Mouse (Mus musculus) intestine, postnatal 0 days (tissue): Measurements from ENCODE around the gene Gm4969. TPM values are rescaled to one million over a fixed set of nuclear protein-coding genes. Genes with fewer than 3 reads are reported as not detected.

Source experiments
- ATAC-seq: fragments of 200-750 bp; cut with Nextera tagmentation; 2 replicates; pipeline ENCODE4 v1.8.0; 2017; ENCODE audit warnings: mild to moderate bottlenecking, moderate TSS enrichment, moderate library complexity
- H3K27ac ChIP-seq: fragments of 300-500 bp; sonication (generic); 2 replicates; pipeline ENCODE4 v1.5.1; 2014; ENCODE audit warnings: mild to moderate bottlenecking, low read depth, low read length, moderate library complexity
- H3K27me3 ChIP-seq: fragments of 300-500 bp; sonication (generic); replicated peaks from 2 replicates; pipeline ENCODE4 v1.6.1; 2014; ENCODE audit warnings: low read length, mixed read lengths; ENCODE audit not compliant: control insufficient read depth, insufficient read depth
- H3K36me3 ChIP-seq: fragments of 300-500 bp; sonication (generic); 2 replicates; pipeline ENCODE4 v1.6.1; 2014; ENCODE audit warnings: mild to moderate bottlenecking, moderate library complexity; ENCODE audit not compliant: control insufficient read depth, insufficient read depth
- H3K4me1 ChIP-seq: fragments of 300-500 bp; sonication (generic); replicated peaks from 2 replicates; pipeline ENCODE4 v1.6.1; 2014; ENCODE audit warnings: antibody characterized with exemption, low read length, mixed read lengths; ENCODE audit not compliant: control insufficient read depth, insufficient read depth
- H3K4me2 ChIP-seq: fragments of 300-500 bp; sonication (generic); replicated peaks from 2 replicates; pipeline ENCODE4 v1.6.1; 2014; ENCODE audit warnings: low read depth, mild to moderate bottlenecking, moderate library complexity
- H3K4me3 ChIP-seq: fragments of 300-500 bp; sonication (generic); 2 replicates; pipeline ENCODE4 v1.5.1; 2014; ENCODE audit warnings: low read depth, low read length
- H3K9ac ChIP-seq: fragments of 300-500 bp; sonication (generic); 2 replicates; pipeline ENCODE4 v1.6.1; 2014; ENCODE audit warnings: mild to moderate bottlenecking, low read depth, low read length
- H3K9me3 ChIP-seq: fragments of 300-500 bp; sonication (generic); 2 replicates; pipeline ENCODE4 v1.6.1; 2016; ENCODE audit warnings: mixed run types; ENCODE audit not compliant: control insufficient read depth
- CTCF ChIP-seq: sonication (generic); IDR thresholded peaks from 2 replicates; pipeline ENCODE4 v1.5.1; 2016; ENCODE audit warnings: low read depth, mild to moderate bottlenecking, control low read depth, antibody characterized with exemption, moderate library complexity
- WGBS: fragments of 180-500 bp; shearing (Covaris S2); extraction: QIAGEN DNeasy Blood & Tissue Kit; methylation state at CpG from one replicate; pipeline ENCODE4 v1.1.7; 2014; 5-methylcytosine and 5-hydroxymethylcytosine counted together
- polyA plus RNA-seq: library from polyadenylated mRNA; unstranded; fragments of >200 nt; fragmentation: Nextera tagmentation; extraction: Ambion mirVana; gene quantifications from 2 replicates; pipeline ENCODE4 v1.2.1, GENCODE M21; 2015

The Gm4969 gene
- polyA plus RNA-seq, 1 experiment from 2014 or later, result 0.38 TPM

DNA sequence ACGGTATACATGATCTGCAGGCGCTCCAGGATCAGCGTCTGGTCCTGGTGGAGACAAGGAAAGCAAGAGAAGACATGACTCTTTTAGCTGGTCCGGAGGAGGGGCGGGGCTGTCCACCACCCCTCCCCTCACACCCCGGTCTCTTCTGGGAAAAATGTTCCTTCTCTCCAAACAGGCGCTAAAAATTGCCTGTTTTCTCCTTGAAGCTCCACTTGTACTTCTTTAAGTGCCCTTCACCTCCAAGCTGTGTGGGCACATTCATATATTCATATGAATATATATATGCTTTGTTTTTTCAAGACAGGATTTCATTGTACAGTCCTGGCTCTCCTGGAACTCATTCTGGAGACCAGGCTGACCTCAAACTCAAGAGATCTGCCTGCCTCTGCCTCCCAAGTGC lies 44.8 kb upstream of the Gm4969 start:
- H3K27me3 ChIP-seq, result peaks cover 8% of the 10 kb centered on the region; the same call in 1 of the 2 replicates

GRCm38 (mm10) chr7:19160115-19160514 lies 41.9 kb upstream of the Gm4969 start:
- peaks cover 20% of the 10 kb centered on the region for H3K4me1 ChIP-seq
- peak overlapping the region; percentile 87 for H3K4me2 ChIP-seq
- peaks cover 8% of the 10 kb centered on the region; the same call in 1 of the 2 replicates for H3K27me3 ChIP-seq
- 0 out of 2 replicates have a peak, but pooled peaks have one; percentile 14 for ATAC-seq
- H3K9ac ChIP-seq, result peak overlapping the region; percentile 40
- no peak overlapping the region for H3K27ac ChIP-seq
- no peaks in the 10 kb centered on the region for H3K9me3 ChIP-seq
- peak overlapping the region; percentile 43 for H3K4me3 ChIP-seq
- H3K36me3 ChIP-seq, result 0 out of 2 replicates have a peak, but pooled peaks cover under 1% of the 10 kb centered on the region
- WGBS, result under 1% methylated on average over 20 of the region's 20 CpGs
- TF ChIP-seq CTCF, result no peak

More for the DNA sequence above, 44.8 kb upstream of the Gm4969 start:
- H3K9ac ChIP-seq, result no peak overlapping the region
- no peak overlapping the region for H3K4me2 ChIP-seq
- no peaks in the 10 kb centered on the region for H3K9me3 ChIP-seq
- no peak for ATAC-seq
- TF ChIP-seq CTCF, result no peak
- peaks cover 20% of the 10 kb centered on the region for H3K4me1 ChIP-seq
- no peak overlapping the region for H3K4me3 ChIP-seq
- H3K27ac ChIP-seq, result no peak overlapping the region
- 86% methylated on average over 7 of the region's 7 CpGs for WGBS
- H3K36me3 ChIP-seq, result no peaks in the 10 kb centered on the region

DNA sequence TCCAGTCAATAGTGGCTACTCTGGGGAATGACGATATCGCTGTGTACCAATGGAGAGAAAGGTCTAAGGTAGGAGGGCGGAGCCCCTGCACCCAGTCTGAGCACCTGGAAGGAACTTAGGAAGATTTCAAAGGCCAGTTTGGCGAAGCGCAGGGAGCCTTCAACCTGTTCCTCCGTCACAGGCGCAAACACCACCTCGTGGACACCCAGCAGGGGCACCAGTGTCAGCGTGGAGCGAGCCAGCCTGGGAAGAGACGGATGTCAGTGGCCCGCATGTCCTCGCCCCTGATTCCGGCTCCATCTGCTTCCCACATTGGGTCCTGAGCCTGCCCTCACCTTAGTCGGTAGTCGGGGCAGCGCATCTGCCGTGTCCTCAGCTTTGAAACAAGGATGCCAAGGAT lies 41.2 kb upstream of the Gm4969 start:
- 10% methylated on average over 18 of the region's 18 CpGs for WGBS
- no peak for ATAC-seq
- H3K9ac ChIP-seq, result 0 out of 2 replicates have a peak overlapping the region, but pooled peaks have one; percentile 7

GRCm38 (mm10) chr7:19158601-19159000 lies 40.4 kb upstream of the Gm4969 start:
- no peak for ATAC-seq
- H3K4me2 ChIP-seq, result no peak overlapping the region
- no peak overlapping the region for H3K4me3 ChIP-seq
- H3K27me3 ChIP-seq, result peaks cover 8% of the 10 kb centered on the region; the same call in 1 of the 2 replicates
- no peak for TF ChIP-seq CTCF
- H3K27ac ChIP-seq, result no peak overlapping the region
- H3K9ac ChIP-seq, result no peak overlapping the region
- no peaks in the 10 kb centered on the region for H3K9me3 ChIP-seq
- WGBS, result 72% methylated on average over 11 of the region's 11 CpGs
- H3K4me1 ChIP-seq, result peaks cover 8% of the 10 kb centered on the region; the same call in 1 of the 2 replicates
- H3K36me3 ChIP-seq, result peaks cover 9% of the 10 kb centered on the region

More for the DNA sequence above, 41.2 kb upstream of the Gm4969 start:
- H3K27me3 ChIP-seq, result peaks cover 8% of the 10 kb centered on the region; the same call in 1 of the 2 replicates
- H3K4me2 ChIP-seq, result peak overlapping the region; percentile 87
- no peaks in the 10 kb centered on the region for H3K9me3 ChIP-seq
- no peak overlapping the region for H3K27ac ChIP-seq
- peaks cover 7% of the 10 kb centered on the region; the same call in 1 of the 2 replicates for H3K36me3 ChIP-seq
- peak overlapping the region; percentile 43; the same call in 1 of the 2 replicates for H3K4me3 ChIP-seq
- no peak for TF ChIP-seq CTCF
- peaks cover 16% of the 10 kb centered on the region for H3K4me1 ChIP-seq

DNA sequence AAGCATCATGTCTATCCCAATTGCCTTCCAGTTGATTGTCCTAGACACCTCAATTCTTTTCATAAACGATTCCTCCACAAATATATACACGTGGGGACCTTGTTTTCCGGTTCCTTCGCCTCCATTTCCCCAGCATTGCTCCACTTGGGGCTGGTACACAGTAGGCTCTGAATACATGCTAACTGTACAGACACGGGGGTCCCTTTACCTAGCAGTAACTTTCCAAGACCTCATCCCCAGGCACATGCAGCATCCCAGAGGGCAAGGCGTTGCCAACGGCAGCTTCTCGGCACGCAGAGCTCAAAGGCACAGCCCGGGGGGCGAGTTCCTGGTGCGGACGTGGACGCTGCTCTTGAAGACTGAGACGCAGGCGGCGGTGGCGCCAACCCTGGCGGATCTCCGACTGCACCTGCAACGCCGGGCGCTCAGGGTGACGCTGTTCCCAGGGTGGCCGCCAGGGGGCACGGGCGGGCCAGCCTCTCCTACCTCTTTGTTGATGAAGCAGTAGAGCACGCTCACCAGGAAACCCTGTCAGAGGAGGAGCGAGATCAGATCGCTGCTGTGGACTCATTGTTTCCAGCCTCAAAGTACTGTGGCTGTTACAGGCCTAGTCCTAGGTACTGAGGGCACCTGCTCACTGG lies 39.1 kb upstream of the Gm4969 start:
- peak; percentile 100 for TF ChIP-seq CTCF
- peak; percentile 70 for ATAC-seq
- no peak overlapping the region for H3K27ac ChIP-seq
- H3K9ac ChIP-seq, result peak overlapping the region; percentile 40
- H3K36me3 ChIP-seq, result peaks cover 22% of the 10 kb centered on the region
- peak overlapping the region; percentile 54 for H3K4me2 ChIP-seq
- no peak overlapping the region for H3K4me3 ChIP-seq
- no peaks in the 10 kb centered on the region for H3K9me3 ChIP-seq
- 0 out of 2 replicates have a peak, but pooled peaks cover 6% of the 10 kb centered on the region for H3K4me1 ChIP-seq
- H3K27me3 ChIP-seq, result peaks cover 8% of the 10 kb centered on the region; the same call in 1 of the 2 replicates
- WGBS, result 4% methylated on average over 30 of the region's 30 CpGs

DNA sequence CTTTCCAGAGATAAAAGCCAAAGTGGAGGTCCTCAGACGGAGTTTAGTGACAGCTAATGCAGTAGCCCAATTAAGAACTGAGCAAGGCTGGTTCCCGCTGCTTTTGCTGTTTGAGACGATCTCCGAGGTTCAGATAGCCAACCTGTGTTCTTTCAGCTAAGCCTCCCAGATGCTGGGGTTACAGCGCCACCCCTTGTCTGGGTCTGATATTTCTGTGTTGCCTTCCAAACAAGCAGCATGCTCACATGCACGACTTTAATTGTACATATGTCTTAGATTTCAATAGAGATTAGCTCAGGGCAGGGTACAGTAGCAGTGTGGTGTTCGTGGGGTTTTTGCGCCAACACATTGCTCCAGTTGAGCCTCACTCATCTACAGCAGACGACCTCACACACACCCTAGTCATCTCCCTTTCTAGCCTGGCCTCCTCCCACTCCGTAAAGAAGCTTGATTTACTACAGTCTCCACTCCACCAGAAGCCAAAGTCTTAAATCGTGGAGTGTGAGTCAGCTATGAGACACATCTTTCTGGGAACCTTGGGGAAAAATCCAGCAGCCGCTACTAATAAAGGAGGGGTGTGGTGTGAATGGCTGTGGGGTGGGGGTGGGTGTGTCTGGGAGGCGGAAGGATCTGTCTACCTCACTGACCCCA lies 37.8 kb upstream of the Gm4969 start:
- Histone ChIP-seq H3K4me1 (0 out of 2 replicates have a peak, but pooled peaks cover 6% of the 10 kb centered on the region), H3K9ac (no peak overlapping the region; the same call in 1 of the 2 replicates), H3K9me3 (no peaks in the 10 kb centered on the region), H3K36me3 (peaks cover 27% of the 10 kb centered on the region), H3K4me3 (no peak overlapping the region), H3K27ac (peak overlapping the region; percentile 15; the same call in 1 of the 2 replicates), H3K4me2 (0 out of 2 replicates have a peak overlapping the region, but pooled peaks have one; percentile 4), H3K27me3 (peaks cover 8% of the 10 kb centered on the region; the same call in 1 of the 2 replicates)
- TF ChIP-seq CTCF, result peak; percentile 71
- peak; percentile 73 for ATAC-seq
- 31% methylated on average over 13 of the region's 13 CpGs for WGBS
